Mouse (Mus musculus) ES-Bruce4 (cell line): ENCODE results near the gene Tti1.

ENCODE experiments used
- CTCF ChIP-seq: IDR thresholded peaks from one replicate; pipeline ENCODE4 v1.8.1; 2011; ENCODE audit warnings: low read depth, low read length
- POLR2A ChIP-seq: IDR thresholded peaks from one replicate; pipeline ENCODE4 v1.8.1; 2011; ENCODE audit warnings: low read length; ENCODE audit not compliant: insufficient read depth

- no peak for TF ChIP-seq CTCF
- TF ChIP-seq POLR2A, result no peak
Observed at GRCm38 (mm10) chr2:157979241-157979640, 49.0 kb downstream of the Tti1 start.
